Mouse (Mus musculus) lung, adult 10 weeks (tissue): Measurements from ENCODE around the gene Birc3. TPM values are rescaled to one million over a fixed set of nuclear protein-coding genes. Genes with fewer than 3 reads are reported as not detected.

ENCODE experiments used
- polyA plus RNA-seq: library from polyadenylated mRNA; stranded (reverse); fragments of 350-450 nt; fragmentation: Illumina TruSeq; extraction: RNeasy Lipid Tissue Mini Kit (QIAGEN cat#74804); gene quantifications from one replicate; pipeline ENCODE4 v1.2.3, GENCODE M21; 2014; ENCODE audit warnings: low read depth, low replicate concordance; ENCODE audit not compliant: insufficient read depth

Gene Birc3
- 20.1 TPM for polyA plus RNA-seq

DNA sequence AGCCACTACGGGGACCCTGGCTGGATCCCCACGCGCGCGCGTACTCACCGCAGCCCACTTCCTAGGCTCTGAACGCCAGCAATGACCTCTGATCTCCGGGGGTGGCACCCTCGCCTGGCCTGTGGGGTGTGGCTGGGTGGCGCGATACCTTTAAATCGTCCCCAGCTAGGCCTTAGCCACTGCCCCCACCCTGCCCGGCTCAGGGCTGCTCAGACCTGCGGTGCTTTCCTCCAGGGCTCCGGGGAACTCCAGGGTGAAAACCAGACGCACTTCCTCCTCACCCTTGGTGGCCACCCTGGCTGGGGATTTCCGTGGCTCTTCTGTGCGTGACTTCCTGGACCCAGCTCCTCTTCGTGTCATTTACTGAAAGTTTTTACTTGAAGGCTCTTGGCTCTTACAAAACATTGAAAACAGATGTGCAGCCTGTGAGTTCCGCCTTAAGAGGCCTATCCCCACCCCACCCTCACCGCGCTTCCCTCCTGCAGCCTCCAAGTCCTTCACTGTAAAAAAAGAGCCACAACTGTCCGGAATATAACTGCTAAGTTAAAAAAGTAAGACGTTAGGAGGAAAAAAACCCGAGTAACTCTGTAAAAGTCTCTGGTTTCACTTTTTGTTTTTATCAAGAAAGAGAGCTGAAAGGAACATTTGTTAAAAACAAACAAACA, at the start of gene Birc3:
Gene Birc3 (minus strand): TSS at position 412 of the 665 bp plus-strand sequence.

DNA sequence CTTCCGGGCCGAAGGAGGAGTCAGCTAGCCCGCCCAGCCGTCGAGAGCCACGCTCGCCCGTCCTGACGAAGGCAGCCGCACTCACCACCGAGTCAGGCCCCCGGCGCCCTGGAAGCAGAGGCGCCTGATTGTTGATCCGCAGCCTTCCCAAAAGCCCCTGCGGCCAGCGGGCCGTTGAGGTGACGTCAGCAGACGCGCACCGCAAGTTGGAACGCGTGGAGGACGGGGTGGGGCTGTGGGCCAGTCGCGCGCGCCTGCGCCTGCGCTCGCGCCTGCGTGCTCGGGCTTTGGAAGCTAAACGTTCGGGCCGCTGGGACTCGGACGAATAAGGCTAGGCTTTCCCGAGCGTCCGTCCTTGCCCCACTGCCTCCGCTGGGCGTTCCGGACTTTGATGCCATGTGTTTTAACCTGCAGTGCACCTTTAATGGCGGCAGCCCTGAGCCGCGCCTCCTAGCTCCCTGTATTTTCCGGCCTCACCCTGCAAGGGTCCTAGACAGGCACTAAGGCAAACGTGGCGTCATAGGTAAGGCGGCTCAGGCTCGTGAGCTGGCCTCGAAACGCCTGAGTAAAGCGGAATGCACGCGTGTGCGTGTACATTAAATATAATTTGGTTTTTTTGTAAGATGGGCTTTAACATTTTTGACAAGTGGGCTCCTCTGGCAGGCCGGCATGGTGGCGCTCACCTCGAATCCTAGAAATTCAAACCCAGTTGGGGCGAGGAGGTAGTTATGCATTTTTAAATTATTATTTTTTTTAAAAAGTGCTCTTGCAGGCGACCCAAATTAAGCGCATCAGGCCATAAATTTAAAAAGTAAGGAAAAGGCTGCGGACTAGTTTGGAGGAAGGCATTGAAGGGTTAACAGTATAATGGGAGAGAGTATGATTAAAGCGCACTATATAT, 35.8 kb downstream of the Birc3 start, which contains the start of gene Birc2:
Gene Birc2 (minus strand): TSS at position 160 of the 901 bp plus-strand sequence.

Other genes with a start within 250 kb of the Birc3 start
- gene Mmp20, start 245.0 kb downstream of the Birc3 start, polyA plus RNA-seq: not detected
- gene Mmp7, start 181.1 kb downstream of the Birc3 start, polyA plus RNA-seq: not detected
- 79.1 TPM for gene Tmem123, start 109.1 kb downstream of the Birc3 start, polyA plus RNA-seq
- 23.2 TPM for gene Birc2, start 36.1 kb downstream of the Birc3 start, polyA plus RNA-seq
- 36.6 TPM for gene Yap1, start 131.4 kb upstream of the Birc3 start, polyA plus RNA-seq
- 4.3 TPM for gene Cfap300, start 169.6 kb upstream of the Birc3 start, polyA plus RNA-seq